Mouse (Mus musculus) frontal cortex, postnatal 36 days (tissue): ENCODE measurements around the gene Polr3f.

Source experiments
- DNase-seq, 2 experiments: peaks; one replicate each; pipeline ENCODE4 v3.0.0; 2022; ENCODE audit warnings: low spot score in 2 of 2

Gene Polr3f

DNA sequence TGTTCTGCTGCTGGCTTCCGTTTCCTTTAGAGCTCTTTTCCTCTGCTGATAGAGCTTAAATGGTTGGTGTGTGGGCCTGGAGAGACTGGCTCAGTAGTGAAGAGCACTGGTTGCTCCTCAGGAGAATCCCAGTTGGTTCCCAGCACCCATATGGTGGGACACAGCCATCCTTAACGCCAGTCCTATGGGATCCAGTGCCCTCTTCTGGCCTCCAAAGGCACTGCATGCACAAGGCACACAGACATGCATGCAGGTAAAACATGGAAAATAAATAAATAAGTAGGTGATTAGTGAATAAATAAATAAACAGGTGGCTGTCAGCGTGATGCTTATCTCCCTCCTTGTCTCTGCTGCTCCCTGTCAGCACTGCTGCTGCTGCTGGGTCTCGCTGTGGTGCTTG, 61.2 kb downstream of the Polr3f start:
- no peak for DNase-seq
